Mouse (Mus musculus): ENCODE data around the gene Agap3. TPM values are rescaled to one million over a fixed set of nuclear protein-coding genes. Genes with fewer than 3 reads are reported as not detected.

Gene Agap3
- polyA plus RNA-seq, 1 experiment: 402 TPM

DNA sequence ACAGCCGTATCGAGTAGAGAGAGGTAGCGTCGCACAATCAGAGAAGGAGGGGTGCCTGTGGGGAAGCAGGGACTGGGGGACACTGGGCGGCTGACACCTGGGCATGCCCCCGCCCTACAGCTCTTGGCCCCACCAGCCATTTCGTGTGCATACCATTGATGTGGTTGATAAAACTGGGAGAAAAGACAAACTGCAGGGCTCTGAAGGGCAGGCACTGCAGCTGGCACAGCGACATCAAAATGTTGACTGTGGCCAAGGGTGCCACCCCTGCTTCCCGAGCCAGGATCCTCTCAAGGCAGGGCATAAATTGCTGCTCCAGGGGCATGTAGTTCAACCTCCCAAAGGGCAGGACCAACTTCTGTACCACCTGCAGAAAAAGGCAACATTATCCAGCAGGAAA lies 9.9 kb upstream of the Agap3 start:
- no peak for DNase-seq
- 75% methylated on average over 9 of the region's 9 CpGs for WGBS
- H3K4me1 ChIP-seq (ENCODE audit: control insufficient read depth, insufficient read depth, low read length): peaks cover 7% of the 10 kb centered on the region
- no peak overlapping the region for H3K27ac ChIP-seq (ENCODE audit: insufficient read depth, low read length)
- TF ChIP-seq POLR2A (IDR thresholded peaks at IDR 0.05; ENCODE audit: borderline replicate concordance, insufficient read depth, low read length) (no peak), CTCF (IDR thresholded peaks at IDR 0.05; ENCODE audit: borderline replicate concordance, insufficient read depth, low read depth, low read length) (no peak)
- no peaks in the 10 kb centered on the region for H3K27me3 ChIP-seq (ENCODE audit: control insufficient read depth, insufficient read depth, low read length)
- H3K4me3 ChIP-seq (replicated peaks; ENCODE audit: insufficient read depth, low read depth, low read length): no peak overlapping the region

DNA sequence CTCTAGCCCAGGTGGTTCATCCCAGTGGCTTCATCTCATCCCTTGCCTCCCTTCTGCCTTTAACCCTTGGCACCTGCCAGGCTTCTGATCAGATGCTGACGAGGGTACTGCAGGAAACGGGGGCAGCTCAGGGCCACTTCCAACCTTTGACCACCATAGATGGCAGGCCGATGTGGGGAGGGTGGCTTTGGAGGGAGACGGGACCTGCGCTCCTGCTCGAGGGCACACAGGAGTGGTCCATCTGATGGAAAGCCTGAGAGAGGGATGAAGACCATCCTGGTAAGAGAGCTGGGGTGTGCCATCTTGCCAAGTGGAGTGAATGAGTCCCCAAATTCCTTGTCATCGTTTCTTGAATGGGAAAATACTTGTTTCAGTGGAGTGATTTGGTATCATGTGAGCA lies 8.8 kb upstream of the Agap3 start:
- WGBS: 88% methylated on average over 7 of the region's 7 CpGs
- TF ChIP-seq POLR2A (IDR thresholded peaks at IDR 0.05; ENCODE audit: borderline replicate concordance, insufficient read depth, low read length): no peak
- no peak for TF ChIP-seq CTCF (IDR thresholded peaks at IDR 0.05; ENCODE audit: borderline replicate concordance, insufficient read depth, low read depth, low read length)
- H3K27ac ChIP-seq (ENCODE audit: insufficient read depth, low read length): no peak overlapping the region
- H3K4me3 ChIP-seq (replicated peaks; ENCODE audit: insufficient read depth, low read depth, low read length): no peak overlapping the region
- peaks cover 7% of the 10 kb centered on the region for H3K4me1 ChIP-seq (ENCODE audit: control insufficient read depth, insufficient read depth, low read length)
- no peak for DNase-seq
- no peaks in the 10 kb centered on the region for H3K27me3 ChIP-seq (ENCODE audit: control insufficient read depth, insufficient read depth, low read length)

DNA sequence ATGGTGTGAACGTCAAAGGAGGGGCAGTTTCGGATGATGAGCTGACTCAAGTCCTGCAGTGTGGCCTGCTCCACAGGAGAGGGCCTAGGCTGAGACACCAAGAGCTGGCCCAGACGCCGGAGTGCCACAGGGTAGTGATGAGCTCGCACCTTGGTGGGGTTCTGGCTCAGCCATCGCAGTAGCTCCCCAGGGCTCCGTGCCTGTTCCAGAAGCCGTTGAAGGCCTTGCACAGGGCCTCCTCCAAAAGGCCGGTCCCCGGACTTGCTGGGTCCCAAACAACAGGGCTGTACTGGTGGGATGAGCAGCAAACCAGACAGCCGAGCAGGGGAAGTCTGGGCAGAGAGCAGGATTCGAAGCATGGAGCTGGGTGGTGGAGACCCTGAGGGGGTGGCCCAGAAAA lies 8.1 kb upstream of the Agap3 start:
- Histone ChIP-seq H3K4me3 (replicated peaks; ENCODE audit: insufficient read depth, low read depth, low read length) (peak overlapping the region; percentile 66), H3K27me3 (ENCODE audit: control insufficient read depth, insufficient read depth, low read length) (no peaks in the 10 kb centered on the region), H3K4me1 (ENCODE audit: control insufficient read depth, insufficient read depth, low read length) (peaks cover 7% of the 10 kb centered on the region), H3K27ac (ENCODE audit: insufficient read depth, low read length) (peak overlapping the region; percentile 86; the same call in 1 of the 2 replicates)
- DNase-seq: peak; percentile 56 to 57
- 15% methylated on average over 12 of the region's 12 CpGs for WGBS
- TF ChIP-seq POLR2A (IDR thresholded peaks at IDR 0.05; ENCODE audit: borderline replicate concordance, insufficient read depth, low read length) (no peak), CTCF (IDR thresholded peaks at IDR 0.05; ENCODE audit: borderline replicate concordance, insufficient read depth, low read depth, low read length) (no peak)

DNA sequence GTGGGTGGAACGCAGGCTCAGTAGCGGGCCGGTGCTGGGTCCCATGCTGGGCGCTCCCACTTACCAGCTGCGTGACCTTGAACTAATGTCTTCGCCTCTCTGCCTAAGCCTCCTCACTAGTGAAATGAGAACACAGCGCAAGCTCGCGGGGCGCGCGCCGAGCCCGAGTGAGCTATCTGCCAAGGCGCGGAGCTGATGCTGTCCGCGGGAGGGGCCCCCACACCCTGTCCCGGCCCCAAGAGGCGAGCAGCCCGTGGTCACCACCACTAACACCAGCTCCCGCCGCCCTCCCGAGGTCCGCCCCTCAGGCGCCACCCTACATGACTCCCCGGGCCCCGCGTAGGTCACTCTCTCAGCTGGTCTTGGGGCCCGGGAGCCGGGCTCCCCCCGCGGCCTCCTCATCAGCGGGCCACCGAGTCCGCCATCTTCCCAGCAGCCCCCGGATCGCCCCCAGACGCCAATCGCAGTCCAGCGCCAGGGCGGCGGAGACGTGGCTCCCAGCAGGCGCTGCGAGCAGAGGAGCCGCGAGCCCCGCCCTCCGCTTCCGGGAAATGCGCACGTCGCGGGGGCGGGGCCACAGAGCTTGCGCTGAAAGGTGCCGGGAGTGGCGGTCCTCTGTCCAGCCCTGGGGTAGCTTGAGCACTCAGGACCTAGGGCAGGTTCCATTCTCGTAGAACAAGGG lies 7.1 kb upstream of the Agap3 start, which contains the start of gene Fastk:
TSS of gene Fastk (minus strand) at position 542 of the 682 bp plus-strand sequence.
- TF ChIP-seq CTCF (IDR thresholded peaks at IDR 0.05; ENCODE audit: borderline replicate concordance, insufficient read depth, low read depth, low read length): no peak
- TF ChIP-seq POLR2A (IDR thresholded peaks at IDR 0.05; ENCODE audit: borderline replicate concordance, insufficient read depth, low read length): peak; percentile 75
- Histone ChIP-seq H3K4me3 (replicated peaks; ENCODE audit: insufficient read depth, low read depth, low read length) (peak within 1 kb of the TSS; percentile 66), H3K27ac (ENCODE audit: insufficient read depth, low read length) (peak within 1 kb of the TSS; percentile 86), H3K4me1 (ENCODE audit: control insufficient read depth, insufficient read depth, low read length) (peaks cover 7% of the 10 kb centered on the region), H3K27me3 (ENCODE audit: control insufficient read depth, insufficient read depth, low read length) (no peaks in the 10 kb centered on the region)
- DNase-seq: peak; percentile 94 to 95
- WGBS: under 1% methylated on average over 60 of the region's 60 CpGs

DNA sequence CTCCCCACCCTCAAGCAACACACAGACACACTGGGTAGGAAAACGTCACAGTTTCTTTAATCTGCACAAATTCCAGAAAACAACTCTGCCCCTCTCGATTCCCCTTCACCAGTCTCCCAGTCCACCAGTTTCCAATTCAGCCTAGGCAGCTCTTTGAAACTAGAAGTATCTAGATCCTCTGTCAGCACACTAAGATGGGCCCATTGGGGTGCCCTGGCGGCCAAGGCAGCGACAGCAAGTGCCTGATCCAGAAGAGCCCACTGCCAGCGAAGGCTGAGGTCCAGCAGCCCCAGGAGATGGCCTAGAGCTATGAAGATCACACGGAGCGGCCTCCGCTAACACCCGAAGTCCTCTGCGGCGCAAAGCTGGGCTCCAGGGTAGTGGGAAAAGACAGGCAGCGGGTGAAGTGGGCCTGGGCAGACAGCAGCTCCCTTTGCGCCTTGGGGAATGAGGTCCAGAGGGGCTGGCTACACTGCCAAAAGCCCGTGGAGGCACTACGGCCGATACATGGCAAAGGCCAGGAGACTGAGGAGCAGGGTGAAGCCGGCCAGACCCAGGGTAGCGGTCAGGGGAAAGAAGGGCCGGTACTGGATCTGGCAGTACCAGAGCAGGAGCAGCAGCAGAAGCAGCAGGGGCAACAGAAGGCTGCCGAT lies 6.4 kb upstream of the Agap3 start:
- Histone ChIP-seq H3K4me3 (replicated peaks; ENCODE audit: insufficient read depth, low read depth, low read length) (peak overlapping the region; percentile 66), H3K4me1 (ENCODE audit: control insufficient read depth, insufficient read depth, low read length) (peaks cover 7% of the 10 kb centered on the region), H3K27me3 (ENCODE audit: control insufficient read depth, insufficient read depth, low read length) (no peaks in the 10 kb centered on the region), H3K27ac (ENCODE audit: insufficient read depth, low read length) (peak overlapping the region; percentile 72)
- 27% methylated on average over 20 of the region's 20 CpGs for WGBS
- TF ChIP-seq POLR2A (IDR thresholded peaks at IDR 0.05; ENCODE audit: borderline replicate concordance, insufficient read depth, low read length) (no peak), CTCF (IDR thresholded peaks at IDR 0.05; ENCODE audit: borderline replicate concordance, insufficient read depth, low read depth, low read length) (no peak)
- DNase-seq: peak in 1 of 2 experiments; percentile 46

DNA sequence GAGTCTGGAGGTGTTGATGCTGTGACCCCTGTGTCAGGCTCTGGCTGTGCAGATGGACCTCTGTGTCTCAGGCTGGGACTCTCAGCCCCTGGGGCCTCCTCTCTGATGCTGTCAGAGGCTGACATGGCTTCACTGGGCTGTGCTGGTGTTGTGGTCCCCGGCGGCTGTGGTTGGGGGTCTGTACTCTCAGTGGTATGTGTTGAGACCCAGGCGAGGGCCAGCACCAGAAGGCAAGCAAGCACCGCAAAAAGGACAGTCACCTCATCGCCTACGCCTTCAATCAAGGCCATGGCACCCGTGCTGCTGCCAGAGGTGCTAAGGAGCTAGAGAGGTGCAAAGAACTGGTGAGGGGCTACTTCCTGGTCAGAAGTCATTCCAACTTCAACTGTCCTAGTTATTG lies 5.3 kb upstream of the Agap3 start:
- Histone ChIP-seq H3K4me1 (ENCODE audit: control insufficient read depth, insufficient read depth, low read length) (peaks cover 7% of the 10 kb centered on the region), H3K27me3 (ENCODE audit: control insufficient read depth, insufficient read depth, low read length) (no peaks in the 10 kb centered on the region), H3K27ac (ENCODE audit: insufficient read depth, low read length) (no peak overlapping the region), H3K4me3 (replicated peaks; ENCODE audit: insufficient read depth, low read depth, low read length) (no peak overlapping the region)
- TF ChIP-seq CTCF (IDR thresholded peaks at IDR 0.05; ENCODE audit: borderline replicate concordance, insufficient read depth, low read depth, low read length) (no peak), POLR2A (IDR thresholded peaks at IDR 0.05; ENCODE audit: borderline replicate concordance, insufficient read depth, low read length) (no peak)
- no peak for DNase-seq
- 93% methylated on average over 7 of the region's 7 CpGs for WGBS

DNA sequence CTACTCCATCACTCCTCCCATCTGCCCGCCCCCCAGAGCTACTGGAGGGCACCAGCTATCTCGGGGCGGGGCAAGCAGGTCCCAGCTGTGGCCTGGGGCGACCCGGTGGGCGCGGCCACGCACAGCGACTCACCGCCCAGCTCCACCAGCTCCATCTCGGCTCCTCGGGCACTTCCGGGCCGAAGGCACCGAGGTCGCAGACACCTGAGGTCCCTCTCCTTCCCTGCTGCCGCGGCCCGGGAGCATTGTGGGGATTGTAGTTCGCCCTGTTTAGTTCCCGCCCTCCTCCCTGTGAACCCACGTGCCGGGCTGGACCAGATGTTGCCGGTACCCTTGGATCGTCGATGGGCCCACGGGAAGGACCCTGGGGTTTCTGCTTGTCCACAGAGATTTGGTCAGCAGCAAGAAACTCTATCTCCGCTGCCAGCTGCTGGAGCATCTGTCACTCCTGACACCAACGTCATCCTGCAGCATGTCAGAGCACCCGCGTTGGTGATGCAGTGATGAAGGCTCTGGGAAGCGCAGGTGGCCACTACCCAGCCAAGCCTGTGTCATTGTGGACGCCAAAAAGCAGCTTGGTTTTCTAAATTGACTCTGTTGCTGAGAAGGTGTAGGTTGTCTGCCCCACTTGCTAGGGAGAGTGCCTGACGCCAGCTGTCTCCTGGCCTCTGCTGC lies 4.2 kb upstream of the Agap3 start, which contains the start of gene Tmub1:
TSS of gene Tmub1 (minus strand) at position 231 of the 675 bp plus-strand sequence.
- TF ChIP-seq CTCF (IDR thresholded peaks at IDR 0.05; ENCODE audit: borderline replicate concordance, insufficient read depth, low read depth, low read length) (no peak), POLR2A (IDR thresholded peaks at IDR 0.05; ENCODE audit: borderline replicate concordance, insufficient read depth, low read length) (peak; percentile 40; the same call in 1 of the 2 replicates)
- Histone ChIP-seq H3K4me3 (replicated peaks; ENCODE audit: insufficient read depth, low read depth, low read length) (peak within 1 kb of the TSS; percentile 73), H3K27ac (ENCODE audit: insufficient read depth, low read length) (peak within 1 kb of the TSS; percentile 71), H3K27me3 (ENCODE audit: control insufficient read depth, insufficient read depth, low read length) (no peaks in the 10 kb centered on the region), H3K4me1 (ENCODE audit: control insufficient read depth, insufficient read depth, low read length) (peaks cover 7% of the 10 kb centered on the region)
- peak; percentile 84 to 86 for DNase-seq
- 1% methylated on average over 34 of the region's 34 CpGs for whole genome bisulfite sequencing

All from cerebellum, adult 2 months (tissue).